Mouse (Mus musculus): ENCODE measurements around the gene Kcne1.

Kcne1 gene

GRCm38 (mm10) chr16:92359229-92359628 is at the start of gene Kcne1:
Kcne1 (minus strand) TSS chr16:92359468.
- DNase-seq (ENCODE audit: low read depth, low spot score): no peak

- no peak for DNase-seq (ENCODE audit: low read depth, low spot score)
These were observed 48.6 kb upstream of the Kcne1 start for GRCm38 (mm10) chr16:92407883-92408282.

DNA sequence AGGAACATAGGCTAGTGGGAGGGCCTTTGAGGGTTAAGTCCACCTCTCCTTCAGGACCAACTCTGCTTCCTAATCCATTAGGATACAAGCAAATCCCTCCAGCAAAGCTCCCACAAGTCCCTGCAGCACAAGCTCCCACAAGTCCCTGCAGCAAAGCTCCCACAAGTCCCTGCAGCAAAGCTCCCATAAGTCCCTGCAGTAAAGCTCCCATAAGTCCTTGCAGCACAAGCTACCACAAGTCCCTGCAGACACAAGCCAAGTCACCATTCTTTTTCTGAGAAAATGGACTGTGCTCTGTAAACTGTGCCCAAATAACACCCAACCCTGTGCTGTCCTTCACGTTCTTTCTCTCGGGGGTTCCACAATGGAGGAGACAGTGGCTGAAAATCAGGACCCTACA is 44.9 kb upstream of the Kcne1 start:
- DNase-seq (ENCODE audit: low read depth, low spot score): no peak

- DNase-seq (ENCODE audit: low read depth, low spot score): no peak
These were observed 43.8 kb upstream of the Kcne1 start for GRCm38 (mm10) chr16:92403069-92403468.

DNA sequence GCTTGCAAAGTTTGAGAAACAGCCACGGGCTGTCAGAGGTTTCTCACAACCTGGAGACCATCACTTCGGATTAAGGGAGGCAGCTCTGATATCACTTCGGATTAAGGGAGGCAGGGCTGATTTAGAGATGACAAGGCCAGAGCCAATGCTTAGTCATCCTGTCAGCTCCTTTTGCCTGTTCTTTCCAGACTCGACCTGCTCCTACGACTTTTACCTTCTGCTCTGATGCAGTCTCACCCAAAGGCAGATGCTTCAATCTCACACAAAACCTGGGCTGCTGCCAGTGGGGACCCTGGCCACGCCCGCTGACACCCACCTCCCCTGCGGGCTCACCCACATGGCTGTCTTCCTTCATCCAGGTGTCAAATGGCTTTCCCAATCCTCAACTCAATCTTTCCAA is 42.9 kb upstream of the Kcne1 start:
- DNase-seq (ENCODE audit: low read depth, low spot score): no peak

GRCm38 (mm10) chr16:92401206-92401605 is 41.9 kb upstream of the Kcne1 start:
- DNase-seq (ENCODE audit: low read depth, low spot score): no peak

DNA sequence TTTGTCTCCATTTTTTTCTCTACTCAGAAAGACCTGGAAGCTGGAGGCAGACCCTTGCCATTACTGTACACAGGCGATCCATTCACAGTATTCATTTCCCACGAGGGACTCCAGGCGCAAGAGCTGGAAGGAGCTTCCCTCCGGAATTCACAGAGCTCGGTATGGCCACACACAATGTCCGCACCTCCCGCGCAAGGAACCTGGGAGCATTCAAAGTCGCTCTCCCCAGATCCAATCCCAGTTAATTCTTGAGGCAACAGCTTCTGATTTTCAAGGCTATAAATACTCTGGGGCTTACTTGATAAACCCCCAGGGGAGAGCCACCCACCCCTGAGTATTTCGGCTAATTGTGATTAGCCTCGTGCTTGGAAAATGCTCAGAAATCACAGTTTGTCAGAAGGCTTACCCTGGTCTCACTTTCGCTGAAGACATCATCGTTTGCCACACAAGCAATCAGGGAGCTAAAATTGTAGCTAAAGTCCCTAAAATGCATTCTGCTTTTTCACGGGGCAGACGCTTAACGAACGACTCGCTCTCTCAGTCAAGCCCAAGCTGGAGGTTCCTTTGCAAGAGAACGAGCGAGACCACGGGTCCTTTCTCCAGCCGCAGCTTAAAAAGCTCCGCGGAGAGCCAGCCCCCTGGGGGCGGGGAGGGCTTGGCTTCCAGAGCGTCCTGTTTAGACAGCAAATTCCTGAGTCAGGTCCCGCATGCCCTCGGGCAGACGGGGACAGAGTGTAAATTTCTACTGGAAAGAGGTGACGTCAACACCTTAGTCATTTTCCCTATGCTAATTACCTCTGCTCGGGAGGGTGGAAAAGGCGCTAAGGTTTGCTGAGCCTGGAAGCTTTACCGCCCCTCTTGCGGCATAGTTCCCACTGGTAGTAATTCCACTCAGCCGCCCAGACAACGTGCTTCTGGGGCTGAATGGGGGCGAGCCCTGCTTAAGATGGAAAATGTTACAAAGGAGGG is 40.5 kb upstream of the Kcne1 start:
- DNase-seq (ENCODE audit: low read depth, low spot score): peak; percentile 95

DNA sequence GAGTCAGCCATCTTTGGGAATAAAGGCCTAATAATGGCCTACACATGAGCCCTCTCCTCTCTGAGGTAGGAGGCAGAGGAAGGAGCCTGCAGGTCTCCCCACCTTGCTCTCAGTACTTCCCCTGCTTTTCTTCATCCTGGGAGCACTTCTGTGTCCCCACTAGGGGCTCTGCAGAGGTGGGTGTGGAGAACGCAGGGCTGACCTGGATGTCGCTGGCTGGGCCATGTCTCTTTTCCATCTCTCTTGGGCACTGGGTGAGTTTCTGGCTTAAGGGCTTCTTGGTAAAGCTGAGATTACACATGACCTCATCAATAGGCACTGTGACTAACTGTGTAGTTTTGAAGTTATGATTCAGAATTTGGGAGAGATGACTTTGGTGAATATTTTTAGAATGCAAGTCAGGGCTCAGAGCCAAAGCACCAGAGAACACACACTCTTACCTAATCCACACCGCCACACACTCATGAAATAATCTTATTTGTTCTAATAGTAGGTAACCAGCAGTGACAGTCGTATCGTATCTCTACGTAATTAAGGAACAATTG is 39.4 kb upstream of the Kcne1 start:
- DNase-seq (ENCODE audit: low read depth, low spot score): no peak

DNA sequence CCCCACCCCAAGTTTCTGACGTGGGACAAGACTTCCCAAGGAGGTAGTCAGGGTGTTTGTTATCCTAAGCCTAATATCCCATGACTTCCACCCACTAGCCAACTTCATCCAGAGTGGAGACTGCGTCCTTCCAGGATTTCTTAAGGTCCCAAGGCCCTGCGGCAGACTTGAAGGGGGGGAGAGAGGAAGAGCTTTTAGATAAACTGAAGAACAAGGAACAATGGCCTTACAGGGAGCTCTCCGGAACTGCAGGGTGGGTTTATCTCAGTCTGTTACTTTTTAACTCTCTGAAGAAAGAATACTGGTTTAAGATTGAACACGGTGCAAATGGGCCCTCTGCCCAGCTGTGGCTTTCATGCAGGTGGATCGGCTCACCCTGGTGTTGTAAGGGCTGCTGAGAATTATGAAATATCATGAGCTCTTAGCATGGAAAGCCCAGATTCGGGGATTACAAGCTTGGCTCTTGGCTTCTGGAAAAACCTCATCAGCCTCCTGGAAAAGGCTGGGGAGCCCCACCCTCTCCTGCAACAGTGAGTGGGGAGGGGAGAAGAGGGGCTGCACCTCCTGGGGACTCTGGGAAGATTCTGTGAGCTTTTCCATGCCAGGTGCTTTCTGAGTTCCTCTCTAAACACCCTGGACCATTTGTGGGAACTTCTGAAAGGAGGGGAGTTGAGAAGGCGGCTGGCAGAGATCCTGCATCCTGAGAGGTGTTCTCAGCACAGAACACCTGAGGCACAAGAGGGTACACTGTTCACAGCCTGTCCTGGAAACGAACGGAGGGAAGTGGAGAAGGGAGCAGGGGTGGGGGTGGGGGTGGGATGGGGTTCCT is 38.7 kb upstream of the Kcne1 start:
- DNase-seq (ENCODE audit: low read depth, low spot score): no peak

- no peak for DNase-seq (ENCODE audit: low read depth, low spot score)
These were observed 34.5 kb upstream of the Kcne1 start for GRCm38 (mm10) chr16:92393732-92394131.

GRCm38 (mm10) chr16:92387692-92388091 is 28.4 kb upstream of the Kcne1 start:
- DNase-seq (ENCODE audit: low read depth, low spot score): no peak

DNA sequence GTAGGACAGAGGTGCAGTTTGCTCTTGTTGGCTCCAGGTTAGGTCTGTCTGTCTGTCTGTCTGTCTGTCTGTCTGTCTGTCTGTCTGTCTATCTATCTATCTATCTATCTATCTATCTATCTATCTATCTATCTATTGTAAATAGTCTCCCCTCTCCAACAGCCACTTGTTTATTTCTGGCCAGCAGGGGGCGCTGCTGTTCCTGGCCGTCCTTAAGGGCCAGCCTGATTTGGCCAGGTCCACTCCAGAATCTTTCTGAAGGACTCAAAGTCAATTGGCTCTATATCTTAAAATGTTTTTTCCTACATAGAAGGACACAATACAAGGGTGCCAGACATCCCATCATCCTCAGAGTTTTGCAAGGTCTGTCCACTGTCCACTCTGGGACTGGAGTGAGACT is 25.8 kb upstream of the Kcne1 start:
- peak; percentile 72 for DNase-seq (ENCODE audit: low read depth, low spot score)

DNA sequence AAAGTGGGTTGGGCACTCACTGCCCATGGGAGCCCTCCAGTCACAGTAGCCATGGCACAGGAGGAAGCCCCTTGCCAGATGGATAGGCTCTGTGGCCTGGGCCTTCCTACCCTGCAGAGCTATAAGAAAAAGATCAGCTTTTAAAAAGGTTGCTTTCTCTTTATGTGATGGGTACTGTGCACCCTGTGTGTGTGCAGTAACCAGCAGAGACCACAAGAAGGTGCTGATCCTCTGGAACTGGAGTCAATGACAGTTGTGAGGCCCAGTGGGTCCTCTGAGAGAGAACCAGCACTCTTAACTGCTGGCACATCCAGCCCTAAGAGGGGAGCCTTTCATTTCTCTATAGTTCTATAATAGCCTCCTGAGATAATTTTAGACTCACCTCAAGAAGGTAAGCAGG is 24.1 kb upstream of the Kcne1 start:
- no peak for DNase-seq (ENCODE audit: low read depth, low spot score)

- DNase-seq (ENCODE audit: low read depth, low spot score): no peak
These were observed 23.2 kb upstream of the Kcne1 start for GRCm38 (mm10) chr16:92382508-92382907.

DNA sequence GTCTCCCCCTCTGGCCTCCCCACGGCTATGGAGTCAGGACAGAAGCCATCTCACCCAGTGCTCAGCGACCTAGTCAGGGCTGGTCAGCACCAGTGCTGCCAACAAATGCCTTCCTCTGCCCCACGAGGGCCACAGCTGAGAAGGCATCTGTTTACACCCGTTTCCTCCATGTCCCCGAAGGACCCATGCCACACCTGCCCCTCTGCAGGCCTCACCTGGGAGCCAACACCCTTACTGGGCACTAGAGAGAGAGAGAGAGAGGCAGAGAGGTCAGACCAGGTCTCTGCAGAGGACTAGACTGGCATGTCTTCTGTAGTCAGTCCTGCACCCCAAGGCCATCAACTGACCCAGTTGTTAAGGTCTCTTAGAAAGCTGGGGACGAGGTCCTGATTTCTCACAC is 21.8 kb upstream of the Kcne1 start:
- DNase-seq (ENCODE audit: low read depth, low spot score): no peak

DNA sequence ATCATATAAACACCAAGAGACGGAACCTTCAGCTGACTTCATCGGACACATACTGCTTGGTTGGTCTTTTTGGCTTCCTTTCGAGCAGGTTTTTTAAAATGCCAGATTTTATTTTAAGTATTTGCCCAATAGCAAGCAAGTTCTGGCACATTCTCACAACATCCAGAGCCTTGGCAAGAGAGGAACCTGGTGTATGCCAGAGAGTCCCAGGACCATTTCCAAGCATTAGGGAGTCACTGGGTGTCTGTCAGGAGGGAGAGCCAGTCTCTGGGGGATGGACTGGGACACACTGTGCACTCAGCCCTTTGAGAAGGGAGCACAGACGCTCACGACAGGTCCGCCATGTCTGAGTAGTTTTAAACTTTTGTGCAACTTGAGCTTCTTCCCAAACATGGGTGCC is 17.7 kb upstream of the Kcne1 start:
- DNase-seq (ENCODE audit: low read depth, low spot score): no peak

- no peak for DNase-seq (ENCODE audit: low read depth, low spot score)
These were observed 12.4 kb upstream of the Kcne1 start for GRCm38 (mm10) chr16:92371623-92372022.

DNA sequence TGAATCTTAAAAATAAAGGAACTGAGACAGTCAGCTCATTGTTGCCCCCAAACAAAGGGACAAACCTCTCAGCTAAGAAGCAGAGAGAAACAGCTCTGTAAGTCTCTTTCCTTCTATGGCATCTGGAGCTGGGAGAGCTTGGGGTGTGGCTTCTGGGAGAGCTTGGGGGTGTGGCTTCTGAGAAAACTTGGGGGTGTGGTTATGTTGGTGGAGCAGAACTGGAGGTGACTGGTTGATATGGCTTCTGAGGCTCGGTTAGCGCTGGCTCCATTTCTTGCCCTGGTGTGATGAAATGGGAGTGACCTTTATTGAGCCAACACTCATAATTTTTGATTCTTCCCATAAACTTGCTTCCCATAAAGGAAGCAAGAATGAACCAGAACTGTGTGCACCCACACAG is 10.0 kb upstream of the Kcne1 start:
- DNase-seq (ENCODE audit: low read depth, low spot score): no peak

GRCm38 (mm10) chr16:92365477-92365876 is 6.2 kb upstream of the Kcne1 start:
- DNase-seq (ENCODE audit: low read depth, low spot score): no peak

GRCm38 (mm10) chr16:92360711-92361110 is 1.4 kb upstream of the Kcne1 start:
- DNase-seq (ENCODE audit: low read depth, low spot score): no peak

- DNase-seq (ENCODE audit: low read depth, low spot score): no peak
These were observed 534 bp downstream of the Kcne1 start for GRCm38 (mm10) chr16:92358734-92359133.

- peak; percentile 47 for DNase-seq (ENCODE audit: low read depth, low spot score)
These were observed 1.7 kb downstream of the Kcne1 start for GRCm38 (mm10) chr16:92357566-92357965.

Measured in mesoderm, embryonic 11.5 days (tissue).